Mouse (Mus musculus) bone marrow, adult 2 months (tissue): ENCODE data around the gene Pkn1.

Experiments used
- CTCF ChIP-seq: fragments of 200-500 bp; IDR thresholded peaks from 2 replicates; pipeline ENCODE4 v1.5.1; 2011; ENCODE audit warnings: low read length, control low read depth; ENCODE audit not compliant: control insufficient read depth, insufficient read depth
- POLR2A ChIP-seq: fragments of 200-500 bp; IDR thresholded peaks from 2 replicates; pipeline ENCODE4 v1.6.1; 2011; ENCODE audit warnings: low read depth, mild to moderate bottlenecking, control low read depth, low read length, borderline replicate concordance; ENCODE audit not compliant: control insufficient read depth

DNA sequence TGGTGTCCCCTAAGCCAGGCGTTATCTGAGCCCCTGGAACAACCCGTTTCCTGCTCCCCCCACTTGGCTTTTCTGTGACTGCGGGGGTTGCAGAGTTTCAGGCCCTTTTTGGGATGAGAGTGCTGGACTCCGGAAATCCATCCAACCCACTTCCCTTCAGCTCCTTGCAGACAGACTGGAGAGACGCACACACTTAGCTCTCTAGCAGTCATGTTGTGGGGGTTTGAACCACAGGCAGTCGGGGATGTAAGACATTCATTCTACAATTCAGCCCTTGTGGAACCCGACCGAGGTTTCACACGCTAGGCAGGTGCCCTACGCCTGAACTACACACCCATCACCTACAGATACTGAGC, 45.3 kb downstream of the Pkn1 start:
- TF ChIP-seq POLR2A (no peak), CTCF (no peak)
